30 mouse cellular contexts compared by ENCODE assay signal in the genomic region with DNA sequence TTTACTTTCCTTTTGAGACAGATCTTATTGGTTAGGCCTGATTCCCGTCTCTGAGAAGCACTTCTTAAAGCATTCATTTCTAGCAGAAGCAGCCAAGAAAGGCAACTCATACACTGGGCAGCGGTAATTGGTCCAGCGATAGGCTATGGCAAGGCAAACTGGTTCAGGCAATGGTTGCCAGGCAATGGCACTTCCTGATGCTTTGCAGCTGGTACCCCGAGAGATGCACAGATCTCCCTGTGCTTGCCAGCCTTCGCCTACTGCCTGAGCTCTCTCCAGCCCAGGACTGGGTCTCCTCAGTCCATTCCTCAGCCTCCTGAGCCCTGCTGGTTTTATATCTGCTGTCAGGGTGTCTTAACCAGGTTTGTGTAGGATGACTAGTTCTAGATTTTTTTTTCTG. TPM values are rescaled to one million over a fixed set of nuclear protein-coding genes. Genes with fewer than 3 reads are reported as not detected.
A peak's percentile ranks its signal among the peaks of the same experiment; 100 is the strongest.
DNase-seq lines count a peak whose midpoint lies in the region; ATAC-seq lines count a peak whose summit lies in the region.
"Had no signal": no experiment of that assay in that cellular context is flagged by ENCODE, and none has a peak within 500 bp of the region (broad histone marks: within the 10 kb centered on the region; RNA-seq: fewer than 3 reads in every experiment).

No protein-coding gene starts in this region.

- H3K4me3 ChIP-seq in liver, embryonic 12.5 days = no peak overlapping the region
- no peak overlapping the region for H3K4me3 ChIP-seq in liver, embryonic 11.5 days (ENCODE audit: low read depth, low read length)
- H3K4me3 ChIP-seq: embryonic facial prominence, embryonic 10.5 days; hindbrain, embryonic 13.5 days; lung, embryonic 15.5 days had no signal

- no peak overlapping the region for H3K4me2 ChIP-seq in liver, embryonic 12.5 days
- H3K4me2 ChIP-seq in liver, embryonic 11.5 days = no peak overlapping the region
- H3K4me2 ChIP-seq: heart, embryonic 11.5 days; hindbrain, embryonic 13.5 days; lung, embryonic 15.5 days had no signal

- H3K36me3 ChIP-seq in liver, embryonic 12.5 days = peaks cover 83% of the 10 kb centered on the region
- peaks cover 18% of the 10 kb centered on the region; the same call in 1 of the 2 replicates for H3K36me3 ChIP-seq in liver, embryonic 11.5 days (ENCODE audit: control insufficient read depth, insufficient read depth, low read length)

- DNase-seq in heart, adult 11 months = peak; percentile 77
- DNase-seq in heart, adult 18-20 months = no peak
- no peak for DNase-seq in liver, embryonic 11.5 days (ENCODE audit: low spot score)
- peak; percentile 41 to 49 for DNase-seq in right cerebral cortex, postnatal 10 days (ENCODE audit: low spot score in 2 of 2)
- DNase-seq in right cerebral cortex, adult 2 months (ENCODE audit: low spot score in 2 of 2) = no peak
- DNase-seq in gastrocnemius, postnatal 4 days (ENCODE audit: low spot score in 2 of 2) = no peak
- DNase-seq: adrenal gland, postnatal 14 days; cerebellum, adult 11 months; cerebellum, adult 9-11 months; heart, postnatal 10 days; kidney, postnatal 25 days; lung, postnatal 4 days; retina, postnatal 1 day; right cerebral cortex, postnatal 4 days; thymus, postnatal 14 days had no signal

- H3K27me3 ChIP-seq in liver, embryonic 12.5 days (replicated peaks) = no peaks in the 10 kb centered on the region
- no peaks in the 10 kb centered on the region for H3K27me3 ChIP-seq in liver, embryonic 11.5 days (replicated peaks; ENCODE audit: control insufficient read depth, insufficient read depth, low read length)
- H3K27me3 ChIP-seq: hindbrain, embryonic 13.5 days; lung, embryonic 15.5 days had no signal

- WGBS in liver, embryonic 12.5 days (ENCODE audit: insufficient replicate concordance) = 93% methylated on average over 5 of the region's 5 CpGs
- 90% methylated on average over 5 of the region's 5 CpGs for WGBS in liver, embryonic 11.5 days

- peaks cover 49% of the 10 kb centered on the region for H3K4me1 ChIP-seq in liver, embryonic 12.5 days
- peaks cover 15% of the 10 kb centered on the region for H3K4me1 ChIP-seq in liver, embryonic 11.5 days (replicated peaks; ENCODE audit: control insufficient read depth, insufficient read depth, low read length)
- H3K4me1 ChIP-seq: embryonic facial prominence, embryonic 10.5 days; hindbrain, embryonic 13.5 days; lung, embryonic 15.5 days had no signal

- peak overlapping the region; percentile 38; the same call in 1 of the 2 replicates for H3K27ac ChIP-seq in liver, embryonic 12.5 days
- no peak overlapping the region for H3K27ac ChIP-seq in liver, embryonic 11.5 days (ENCODE audit: low read depth, low read length)
- H3K27ac ChIP-seq: embryonic facial prominence, embryonic 10.5 days; hindbrain, embryonic 13.5 days; lung, embryonic 15.5 days had no signal

- no peak overlapping the region for H3K9ac ChIP-seq in liver, embryonic 12.5 days
- H3K9ac ChIP-seq in liver, embryonic 11.5 days (ENCODE audit: low read depth, low read length) = no peak overlapping the region
- H3K9ac ChIP-seq: hindbrain, embryonic 13.5 days; lung, embryonic 15.5 days had no signal

- no peaks in the 10 kb centered on the region for H3K9me3 ChIP-seq in liver, embryonic 12.5 days (replicated peaks)
- H3K9me3 ChIP-seq in liver, embryonic 11.5 days (ENCODE audit: control insufficient read depth, low read length) = no peaks in the 10 kb centered on the region
- H3K9me3 ChIP-seq: embryonic facial prominence, embryonic 10.5 days; hindbrain, embryonic 13.5 days; lung, embryonic 15.5 days had no signal

- no peak for ATAC-seq in liver, embryonic 12.5 days
- ATAC-seq in liver, embryonic 11.5 days (replicated peaks; ENCODE audit: low FRiP score) = no peak
- ATAC-seq: CD4-positive, CD25-positive, alpha-beta regulatory T cell, adult 4 months; forebrain, embryonic 16.5 days had no signal

RNA-seq across cellular contexts. Expression of a gene that starts 14.3 kb away (rescaled TPM):
- 10 to 100 TPM; 56.0 to 56.5 TPM for total RNA-seq in heart, adult 18-20 months (2021)
- 86.3 and 88.9 TPM in 2 replicates for polyA plus RNA-seq in liver, embryonic 12.5 days (2016; fragmentation: Nextera tagmentation; extraction: Ambion mirVana)
- 103 and 110 TPM in 2 replicates for polyA plus RNA-seq in liver, embryonic 11.5 days (2014; fragmentation: Nextera tagmentation; extraction: Ambion mirVana)
- 10 to 100 TPM; 38.9 to 39.9 TPM for total RNA-seq in gastrocnemius, postnatal 4 days (2021)

RNA-seq across cellular contexts. Expression of a gene that starts 17.0 kb away (rescaled TPM):
- total RNA-seq in heart, adult 18-20 months (2021) = not detected
- not detected in 2 replicates for polyA plus RNA-seq in liver, embryonic 12.5 days (2016; fragmentation: Nextera tagmentation; extraction: Ambion mirVana)
- polyA plus RNA-seq in liver, embryonic 11.5 days (2014; fragmentation: Nextera tagmentation; extraction: Ambion mirVana) = not detected in 2 replicates
- total RNA-seq in gastrocnemius, postnatal 4 days (2021) = not detected
- total RNA-seq: adrenal gland, postnatal 14 days; common myeloid progenitor, adult 5-6 weeks; gastrocnemius, adult 18-20 months; heart, postnatal 10 days; megakaryocyte-erythroid progenitor cell, adult 5-6 weeks had no signal
- polyA plus RNA-seq: CD4-positive, CD25-positive, alpha-beta regulatory T cell, adult 4 months; embryonic facial prominence, embryonic 10.5 days; forebrain, embryonic 16.5 days; gonadal fat pad, adult 2 months; heart, embryonic 11.5 days; hindbrain, embryonic 13.5 days; intestine, embryonic 14.5 days; kidney, embryonic 14.5 days; limb, embryonic 14.5 days; stomach, embryonic 14.5 days had no signal

RNA-seq across cellular contexts. Expression of a gene that starts 38.7 kb away (rescaled TPM):
- total RNA-seq in heart, adult 18-20 months (2021) = 10 to 100 TPM; 21.7 to 30.4 TPM
- polyA plus RNA-seq in liver, embryonic 12.5 days (2016; fragmentation: Nextera tagmentation; extraction: Ambion mirVana) = 1.5 and 1.7 TPM in 2 replicates
- 1.7 and 2.5 TPM in 2 replicates for polyA plus RNA-seq in liver, embryonic 11.5 days (2014; fragmentation: Nextera tagmentation; extraction: Ambion mirVana)
- total RNA-seq in gastrocnemius, postnatal 4 days (2021) = 10 to 100 TPM; 22.7 to 25.9 TPM

RNA-seq across cellular contexts. Expression of a gene that starts 53.1 kb away (rescaled TPM):
- 100 to 1,000 TPM; 186 to 203 TPM for total RNA-seq in heart, adult 18-20 months (2021)
- 3.0 and 3.8 TPM in 2 replicates for polyA plus RNA-seq in liver, embryonic 12.5 days (2016; fragmentation: Nextera tagmentation; extraction: Ambion mirVana)
- 5.6 and 6.8 TPM in 2 replicates for polyA plus RNA-seq in liver, embryonic 11.5 days (2014; fragmentation: Nextera tagmentation; extraction: Ambion mirVana)
- 100 to 1,000 TPM; 226 to 268 TPM for total RNA-seq in gastrocnemius, postnatal 4 days (2021)
- total RNA-seq: common myeloid progenitor, adult 5-6 weeks; megakaryocyte-erythroid progenitor cell, adult 5-6 weeks had no signal
- polyA plus RNA-seq: CD4-positive, CD25-positive, alpha-beta regulatory T cell, adult 4 months had no signal

Comparison
In these comparisons a context has a peak if more than half of its experiments do, and no peak if none do; other contexts are left out.
1. DNase-seq: peak in heart, adult 11 months (single experiment) and right cerebral cortex, postnatal 10 days (2 of 2); none in heart, adult 18-20 months (0 of 2), liver, embryonic 11.5 days (single experiment), right cerebral cortex, adult 2 months (0 of 2) and gastrocnemius, postnatal 4 days (0 of 2).